Mouse (Mus musculus): ENCODE measurements at regions not wholly inside any gene's neighbourhood (a gene's known extent, or its start where the extent isn't known, plus 50 kb on each side); places are given as distances from the start of the nearest gene placed in this dataset.

DNA sequence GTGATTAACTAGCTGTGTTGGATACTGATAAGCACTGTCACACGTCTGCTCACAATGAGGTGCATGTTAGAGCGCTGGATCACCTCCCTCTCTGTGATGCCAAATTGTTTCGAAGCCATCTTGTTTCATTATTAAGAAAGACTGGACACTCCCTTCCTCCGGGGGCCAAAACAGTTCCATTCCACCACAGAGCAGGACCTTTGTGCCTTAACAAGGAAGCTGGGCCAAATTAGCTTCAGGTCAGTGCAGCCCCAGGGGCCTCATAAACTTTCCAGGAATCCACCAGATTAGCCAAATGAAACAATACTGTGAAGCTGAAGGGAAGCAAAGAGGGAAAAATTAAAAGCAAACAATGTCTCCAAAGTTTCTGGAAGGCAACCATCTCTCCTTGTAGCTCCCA lies 241.9 kb downstream of the Dkk2 start:
- TF ChIP-seq HCFC1 (IDR thresholded peaks at IDR 0.05; ENCODE audit: borderline replicate concordance, insufficient read depth, low read length) (no peak), ZC3H11A (IDR thresholded peaks at IDR 0.05; ENCODE audit: borderline replicate concordance, low read depth, low read length) (no peak), ZNF384 (IDR thresholded peaks at IDR 0.05; ENCODE audit: low read depth, low read length) (no peak)

Measured in ES-E14 (cell line).